Mouse (Mus musculus): ENCODE measurements around the gene Rin3. TPM values are rescaled to one million over a fixed set of nuclear protein-coding genes. Genes with fewer than 3 reads are reported as not detected.

The Rin3 gene
- polyA plus RNA-seq, 1 experiment from 2014 or later = 10.3 TPM

- H3K27me3 ChIP-seq (replicated peaks) = no peaks in the 10 kb centered on the region
- H3K36me3 ChIP-seq = 0 out of 2 replicates have a peak, but pooled peaks cover 3% of the 10 kb centered on the region
- H3K27ac ChIP-seq = no peak overlapping the region
- 66% methylated on average over 14 of the region's 14 CpGs for WGBS (ENCODE audit: insufficient replicate concordance)
- H3K4me3 ChIP-seq = no peak overlapping the region
- H3K9ac ChIP-seq = no peak overlapping the region
- H3K4me1 ChIP-seq = peaks cover 5% of the 10 kb centered on the region; the same call in 1 of the 2 replicates
- H3K4me2 ChIP-seq = no peak overlapping the region
- ATAC-seq = no peak
- H3K9me3 ChIP-seq (replicated peaks) = no peaks in the 10 kb centered on the region
Observed at GRCm38 (mm10) chr12:102345031-102345815, 62.4 kb downstream of the Rin3 start.

- Histone ChIP-seq H3K4me1 (peaks cover 16% of the 10 kb centered on the region), H3K27ac (no peak overlapping the region), H3K4me2 (no peak overlapping the region), H3K9ac (no peak overlapping the region), H3K4me3 (no peak overlapping the region), H3K27me3 (replicated peaks) (no peaks in the 10 kb centered on the region), H3K9me3 (replicated peaks) (no peaks in the 10 kb centered on the region), H3K36me3 (0 out of 2 replicates have a peak, but pooled peaks cover under 1% of the 10 kb centered on the region)
- ATAC-seq = no peak
- WGBS (ENCODE audit: insufficient replicate concordance) = 3% methylated on average over 1 of the region's 1 CpGs
Observed at GRCm38 (mm10) chr12:102346507-102346906, 63.7 kb downstream of the Rin3 start.

- Histone ChIP-seq H3K4me3 (no peak overlapping the region), H3K4me1 (peaks cover 12% of the 10 kb centered on the region), H3K9me3 (replicated peaks) (no peaks in the 10 kb centered on the region), H3K4me2 (no peak overlapping the region), H3K36me3 (peaks cover 7% of the 10 kb centered on the region), H3K27ac (no peak overlapping the region), H3K27me3 (replicated peaks) (no peaks in the 10 kb centered on the region), H3K9ac (no peak overlapping the region)
- ATAC-seq = no peak
- 73% methylated on average over 6 of the region's 6 CpGs for WGBS (ENCODE audit: insufficient replicate concordance)
Observed at GRCm38 (mm10) chr12:102348447-102348846, 65.6 kb downstream of the Rin3 start.

- H3K4me1 ChIP-seq = peaks cover 25% of the 10 kb centered on the region
- no peak overlapping the region for H3K4me2 ChIP-seq
- H3K27ac ChIP-seq = no peak overlapping the region
- H3K36me3 ChIP-seq = peaks cover 19% of the 10 kb centered on the region
- no peaks in the 10 kb centered on the region for H3K27me3 ChIP-seq (replicated peaks)
- no peak overlapping the region for H3K4me3 ChIP-seq
- WGBS (ENCODE audit: insufficient replicate concordance) = 33% methylated on average over 1 of the region's 1 CpGs
- ATAC-seq = no peak
- no peaks in the 10 kb centered on the region for H3K9me3 ChIP-seq (replicated peaks)
- H3K9ac ChIP-seq = no peak overlapping the region
Observed at GRCm38 (mm10) chr12:102350997-102351396, 68.1 kb downstream of the Rin3 start.

- Histone ChIP-seq H3K4me1 (peaks cover 30% of the 10 kb centered on the region), H3K27me3 (replicated peaks) (no peaks in the 10 kb centered on the region), H3K36me3 (peaks cover 37% of the 10 kb centered on the region), H3K4me2 (no peak overlapping the region), H3K9ac (0 out of 2 replicates have a peak overlapping the region, but pooled peaks have one; percentile 17), H3K9me3 (replicated peaks) (no peaks in the 10 kb centered on the region), H3K27ac (peak overlapping the region; percentile 36; the same call in 1 of the 2 replicates), H3K4me3 (no peak overlapping the region)
- 34% methylated on average over 10 of the region's 10 CpGs for WGBS (ENCODE audit: insufficient replicate concordance)
- ATAC-seq = peak; percentile 69
Observed at GRCm38 (mm10) chr12:102354126-102354984, 71.5 kb downstream of the Rin3 start.

- peaks cover 51% of the 10 kb centered on the region for H3K36me3 ChIP-seq
- H3K4me2 ChIP-seq = peak overlapping the region; percentile 2; the same call in 1 of the 2 replicates
- peaks cover 28% of the 10 kb centered on the region for H3K4me1 ChIP-seq
- no peaks in the 10 kb centered on the region for H3K27me3 ChIP-seq (replicated peaks)
- H3K9ac ChIP-seq = no peak overlapping the region
- H3K27ac ChIP-seq = no peak overlapping the region
- H3K4me3 ChIP-seq = no peak overlapping the region
- H3K9me3 ChIP-seq (replicated peaks) = no peaks in the 10 kb centered on the region
- no peak for ATAC-seq
Observed at GRCm38 (mm10) chr12:102355784-102356183, 72.9 kb downstream of the Rin3 start.

GRCm38 (mm10) chr12:102356781-102357180 is 73.9 kb downstream of the Rin3 start:
- H3K4me2 ChIP-seq = no peak overlapping the region
- H3K9me3 ChIP-seq (replicated peaks) = no peaks in the 10 kb centered on the region
- no peak for ATAC-seq
- H3K4me3 ChIP-seq = no peak overlapping the region
- WGBS (ENCODE audit: insufficient replicate concordance) = 58% methylated on average over 1 of the region's 1 CpGs
- H3K9ac ChIP-seq = no peak overlapping the region
- H3K4me1 ChIP-seq = peaks cover 20% of the 10 kb centered on the region
- peaks cover 61% of the 10 kb centered on the region for H3K36me3 ChIP-seq
- H3K27me3 ChIP-seq (replicated peaks) = no peaks in the 10 kb centered on the region
- no peak overlapping the region for H3K27ac ChIP-seq

- ATAC-seq = peak; percentile 39; the same call in 1 of the 2 replicates
- Histone ChIP-seq H3K9me3 (replicated peaks) (no peaks in the 10 kb centered on the region), H3K9ac (no peak overlapping the region), H3K4me1 (peaks cover 10% of the 10 kb centered on the region; the same call in 1 of the 2 replicates), H3K4me2 (no peak overlapping the region), H3K27ac (no peak overlapping the region), H3K36me3 (peaks cover 63% of the 10 kb centered on the region), H3K4me3 (no peak overlapping the region), H3K27me3 (replicated peaks) (no peaks in the 10 kb centered on the region)
- WGBS (ENCODE audit: insufficient replicate concordance) = 60% methylated on average over 4 of the region's 4 CpGs
Observed at GRCm38 (mm10) chr12:102359390-102359789, 76.5 kb downstream of the Rin3 start.

- Histone ChIP-seq H3K9ac (no peak overlapping the region), H3K27me3 (replicated peaks) (no peaks in the 10 kb centered on the region), H3K4me3 (no peak overlapping the region), H3K9me3 (replicated peaks) (no peaks in the 10 kb centered on the region), H3K27ac (no peak overlapping the region), H3K4me1 (peaks cover 6% of the 10 kb centered on the region; the same call in 1 of the 2 replicates), H3K36me3 (peaks cover 63% of the 10 kb centered on the region), H3K4me2 (no peak overlapping the region)
- 70% methylated on average over 10 of the region's 10 CpGs for WGBS (ENCODE audit: insufficient replicate concordance)
- ATAC-seq = no peak
Observed at GRCm38 (mm10) chr12:102361189-102362161, 78.6 kb downstream of the Rin3 start.

GRCm38 (mm10) chr12:102365016-102365415 is 82.2 kb downstream of the Rin3 start:
- ATAC-seq = no peak
- Histone ChIP-seq H3K4me3 (no peak overlapping the region), H3K4me1 (no peaks in the 10 kb centered on the region), H3K27ac (0 out of 2 replicates have a peak overlapping the region, but pooled peaks have one; percentile 18), H3K9ac (no peak overlapping the region), H3K27me3 (replicated peaks) (no peaks in the 10 kb centered on the region), H3K4me2 (no peak overlapping the region), H3K36me3 (peaks cover 56% of the 10 kb centered on the region), H3K9me3 (replicated peaks) (no peaks in the 10 kb centered on the region)
- WGBS (ENCODE audit: insufficient replicate concordance) = 69% methylated on average over 7 of the region's 7 CpGs

- Histone ChIP-seq H3K4me1 (no peaks in the 10 kb centered on the region), H3K9ac (no peak overlapping the region), H3K4me2 (no peak overlapping the region), H3K9me3 (replicated peaks) (no peaks in the 10 kb centered on the region), H3K27ac (no peak overlapping the region), H3K27me3 (replicated peaks) (no peaks in the 10 kb centered on the region), H3K4me3 (no peak overlapping the region), H3K36me3 (peaks cover 47% of the 10 kb centered on the region)
- WGBS (ENCODE audit: insufficient replicate concordance) = 74% methylated on average over 9 of the region's 9 CpGs
- ATAC-seq = no peak
Observed at GRCm38 (mm10) chr12:102366126-102366816, 83.4 kb downstream of the Rin3 start.
